8 mouse cellular contexts compared by ENCODE assay signal in the genomic region with DNA sequence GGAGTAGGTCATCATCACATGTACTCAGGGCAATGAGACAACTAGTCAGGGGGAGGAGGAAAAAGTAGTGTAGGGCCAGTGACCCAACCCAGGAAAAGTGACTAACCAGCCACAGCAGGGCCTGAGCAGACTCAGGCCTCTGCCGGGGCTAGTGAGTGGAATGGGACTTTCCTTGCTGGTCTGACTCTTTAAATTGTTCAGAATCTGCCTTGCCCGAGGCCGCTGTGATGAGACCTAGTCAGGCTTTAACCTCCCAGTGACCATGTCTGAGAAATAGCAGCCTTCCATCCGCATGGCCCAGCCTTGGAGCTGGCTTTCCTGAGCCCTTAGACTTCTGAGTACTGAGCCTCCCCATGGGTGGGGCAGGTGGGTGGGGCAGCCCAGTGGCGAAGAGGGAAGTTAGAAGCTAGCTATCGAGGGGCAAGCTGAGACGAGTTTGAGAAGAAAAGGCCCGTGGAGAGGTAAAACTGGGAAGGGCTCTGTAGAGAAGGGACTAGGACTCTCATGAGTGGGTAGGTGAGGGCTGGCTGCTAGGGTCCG. TPM values are rescaled to one million over a fixed set of nuclear protein-coding genes. Genes with fewer than 3 reads are reported as not detected.
DNase-seq lines count a peak whose midpoint lies in the region; ATAC-seq and TF ChIP-seq lines count a peak whose summit lies in the region.

No protein-coding gene starts in this region.

- H3K9me3 ChIP-seq in liver, embryonic 12.5 days (replicated peaks) = no peaks in the 10 kb centered on the region
- no peaks in the 10 kb centered on the region for H3K9me3 ChIP-seq in forebrain, postnatal 0 days (ENCODE audit: low read length)

- peaks cover 6% of the 10 kb centered on the region; the same call in 1 of the 2 replicates for H3K36me3 ChIP-seq in liver, embryonic 12.5 days
- no peaks in the 10 kb centered on the region for H3K36me3 ChIP-seq in spleen, adult 2 months (ENCODE audit: control insufficient read depth, insufficient read depth, low read length)
- H3K36me3 ChIP-seq in forebrain, postnatal 0 days (ENCODE audit: insufficient read depth) = no peaks in the 10 kb centered on the region

- no peaks in the 10 kb centered on the region for H3K27me3 ChIP-seq in liver, embryonic 12.5 days (replicated peaks)
- no peaks in the 10 kb centered on the region for H3K27me3 ChIP-seq in spleen, adult 2 months (ENCODE audit: control insufficient read depth, insufficient read depth, low read length)
- H3K27me3 ChIP-seq in forebrain, postnatal 0 days (ENCODE audit: insufficient read depth, low read length) = no peaks in the 10 kb centered on the region

- H3K4me1 ChIP-seq in liver, embryonic 12.5 days = peaks cover 64% of the 10 kb centered on the region
- peaks cover 41% of the 10 kb centered on the region for H3K4me1 ChIP-seq in spleen, adult 2 months (ENCODE audit: control insufficient read depth, insufficient read depth, insufficient read length)
- peaks cover 8% of the 10 kb centered on the region for H3K4me1 ChIP-seq in forebrain, postnatal 0 days (ENCODE audit: insufficient read depth)

- TF ChIP-seq POLR2A in spleen, adult 2 months (IDR thresholded peaks at IDR 0.05; ENCODE audit: low read depth, low read length) = no peak

- DNase-seq in thymus, postnatal 36 days = peak; percentile 31 to 45
- no peak for DNase-seq in thymus, postnatal 10 days (ENCODE audit: low spot score in 2 of 2)
- peak; percentile 58 for DNase-seq in gastrocnemius, adult 18-20 months (ENCODE audit: low spot score)
- peak in 1 of 2 experiments; percentile 77 for DNase-seq in spleen, adult 2 months (ENCODE audit: low read depth in 1 of 2, low spot score in 2 of 2)
- no peak for DNase-seq in ovary, adult 18-20 months (ENCODE audit: low spot score)
- DNase-seq in forebrain, postnatal 0 days = no peak

- peak overlapping the region; percentile 57 for H3K27ac ChIP-seq in liver, embryonic 12.5 days
- peak overlapping the region; percentile 87 for H3K27ac ChIP-seq in spleen, adult 2 months (ENCODE audit: insufficient read depth, low read length)
- no peak overlapping the region for H3K27ac ChIP-seq in forebrain, postnatal 0 days (ENCODE audit: low read depth, low read length)

- 33% methylated on average over 9 of the region's 9 CpGs for WGBS in liver, embryonic 12.5 days (ENCODE audit: insufficient replicate concordance)
- WGBS in spleen, adult 2 months = 16% methylated on average over 9 of the region's 9 CpGs
- whole genome bisulfite sequencing in forebrain, postnatal 0 days = 67% methylated on average over 9 of the region's 9 CpGs

- peak overlapping the region; percentile 40; the same call in 1 of the 2 replicates for H3K9ac ChIP-seq in liver, embryonic 12.5 days
- H3K9ac ChIP-seq in forebrain, postnatal 0 days = no peak overlapping the region

- no peak for TF ChIP-seq CTCF in spleen, adult 2 months (IDR thresholded peaks at IDR 0.05; ENCODE audit: extremely low read depth, insufficient read depth, insufficient read length, insufficient replicate concordance)
- TF ChIP-seq CTCF in forebrain, postnatal 0 days (IDR thresholded peaks at IDR 0.05; ENCODE audit: low read depth) = no peak

- peak overlapping the region; percentile 61 for H3K4me2 ChIP-seq in liver, embryonic 12.5 days
- H3K4me2 ChIP-seq in forebrain, postnatal 0 days (ENCODE audit: low read depth) = no peak overlapping the region

- ATAC-seq in liver, embryonic 12.5 days = peak; percentile 71
- ATAC-seq in forebrain, postnatal 0 days = no peak
- ATAC-seq in inflammation-experienced regulatory T-cells, adult 6 months = no peak

- H3K4me3 ChIP-seq in liver, embryonic 12.5 days = peak overlapping the region; percentile 15; the same call in 1 of the 2 replicates
- H3K4me3 ChIP-seq in spleen, adult 2 months (ENCODE audit: extremely low read depth, insufficient read depth, insufficient read length) = peak overlapping the region; percentile 62
- H3K4me3 ChIP-seq in forebrain, postnatal 0 days (ENCODE audit: low read depth, low read length) = no peak overlapping the region

RNA-seq across cellular contexts. Expression of a gene that starts 4.9 kb away (rescaled TPM):
- 10 to 100 TPM in 1 of 2 experiments, 1 to 10 TPM in 1; 9.2 to 14.3 TPM for total RNA-seq in gastrocnemius, adult 18-20 months (2021)
- polyA plus RNA-seq in liver, embryonic 12.5 days (2016; fragmentation: Nextera tagmentation; extraction: Ambion mirVana) = 18.5 and 19.7 TPM in 2 replicates
- polyA plus RNA-seq in spleen, adult 2 months (2012; rRNA removed) = 130 and 135 TPM in 2 replicates
- total RNA-seq in forebrain, postnatal 0 days (2014; rRNA removed) = 6.7 and 8.9 TPM in 2 replicates
- 7.1 and 7.6 TPM in 2 replicates for polyA plus RNA-seq in forebrain, postnatal 0 days (2015; fragmentation: Nextera tagmentation; extraction: Ambion mirVana)
- polyA plus RNA-seq in inflammation-experienced regulatory T-cells, adult 6 months (2017; shearing (Covaris generic)) = 100 to 1,000 TPM; 499 to 613 (median 536) TPM

RNA-seq across cellular contexts. Expression of a gene that starts 27.6 kb away (rescaled TPM):
- total RNA-seq in gastrocnemius, adult 18-20 months (2021) = 1 to 10 TPM in 1 of 2 experiments, under 1 TPM in 1; 0.93 to 1.3 TPM
- polyA plus RNA-seq in liver, embryonic 12.5 days (2016; fragmentation: Nextera tagmentation; extraction: Ambion mirVana) = not detected in 2 replicates
- 0.52 and 0.55 TPM in 2 replicates for polyA plus RNA-seq in spleen, adult 2 months (2012; rRNA removed)
- 0.24 and 0.38 TPM in 2 replicates for total RNA-seq in forebrain, postnatal 0 days (2014; rRNA removed)
- polyA plus RNA-seq in forebrain, postnatal 0 days (2015; fragmentation: Nextera tagmentation; extraction: Ambion mirVana) = 0.21 and 0.47 TPM in 2 replicates
- not detected for polyA plus RNA-seq in inflammation-experienced regulatory T-cells, adult 6 months (2017; shearing (Covaris generic))

RNA-seq across cellular contexts. Expression of a gene that starts 49.1 kb away (rescaled TPM):
- total RNA-seq in gastrocnemius, adult 18-20 months (2021) = 1 to 10 TPM; 7.3 to 8.7 TPM
- 6.8 and 7.6 TPM in 2 replicates for polyA plus RNA-seq in liver, embryonic 12.5 days (2016; fragmentation: Nextera tagmentation; extraction: Ambion mirVana)
- 12.2 and 12.9 TPM in 2 replicates for polyA plus RNA-seq in spleen, adult 2 months (2012; rRNA removed)
- 12.8 and 13.1 TPM in 2 replicates for total RNA-seq in forebrain, postnatal 0 days (2014; rRNA removed)
- 16.5 and 18.3 TPM in 2 replicates for polyA plus RNA-seq in forebrain, postnatal 0 days (2015; fragmentation: Nextera tagmentation; extraction: Ambion mirVana)
- polyA plus RNA-seq in inflammation-experienced regulatory T-cells, adult 6 months (2017; shearing (Covaris generic)) = 10 to 100 TPM; 13.7 to 24.3 (median 20.6) TPM

RNA-seq across cellular contexts. Expression of a gene that starts 49.2 kb away (rescaled TPM):
- 10 to 100 TPM; 62.7 to 71.1 TPM for total RNA-seq in gastrocnemius, adult 18-20 months (2021)
- polyA plus RNA-seq in liver, embryonic 12.5 days (2016; fragmentation: Nextera tagmentation; extraction: Ambion mirVana) = 15.3 and 16.6 TPM in 2 replicates
- 5.5 and 5.9 TPM in 2 replicates for polyA plus RNA-seq in spleen, adult 2 months (2012; rRNA removed)
- total RNA-seq in forebrain, postnatal 0 days (2014; rRNA removed) = 3.2 and 7.5 TPM in 2 replicates
- 6.2 and 7.2 TPM in 2 replicates for polyA plus RNA-seq in forebrain, postnatal 0 days (2015; fragmentation: Nextera tagmentation; extraction: Ambion mirVana)
- polyA plus RNA-seq in inflammation-experienced regulatory T-cells, adult 6 months (2017; shearing (Covaris generic)) = 1 to 10 TPM; 3.9 to 5.5 (median 4.1) TPM

Comparison
In these comparisons a context has a peak if more than half of its experiments do, and no peak if none do; other contexts are left out.
1. DNase-seq: peak in thymus, postnatal 36 days (2 of 2) and gastrocnemius, adult 18-20 months (single experiment); none in thymus, postnatal 10 days (0 of 2), ovary, adult 18-20 months (single experiment) and forebrain, postnatal 0 days (single experiment).